Mouse (Mus musculus) intestine, embryonic 14.5 days (tissue): ENCODE results near the gene Tlnrd1. TPM values are rescaled to one million over a fixed set of nuclear protein-coding genes. Genes with fewer than 3 reads are reported as not detected.
"Not testable (repeated sequence)": the region's sequence is repeated elsewhere in the genome, so short reads cannot be mapped to it uniquely, and the experiment has no call there.

Source experiments
- ATAC-seq: fragments of 200-750 bp; cut with Nextera tagmentation; replicated peaks from 2 replicates; pipeline ENCODE4 v1.8.0; 2017; ENCODE audit warnings: low read depth, moderate number of reproducible peaks, moderate TSS enrichment, moderate library complexity; ENCODE audit not compliant: low FRiP score, low TSS enrichment
- DNase-seq: peaks from one replicate; pipeline ENCODE4 v3.0.0-alpha.2; 2018; ENCODE audit warnings: low spot score
- H3K27ac ChIP-seq: fragments of 300-500 bp; sonication (generic); 2 replicates; pipeline ENCODE4 v1.5.1; 2014; ENCODE audit warnings: low read depth, mild to moderate bottlenecking, control low read depth
- H3K27me3 ChIP-seq: fragments of 300-500 bp; sonication (generic); replicated peaks from 2 replicates; pipeline ENCODE4 v1.6.1; 2014; ENCODE audit warnings: low read length, control low read depth; ENCODE audit not compliant: control insufficient read depth, insufficient read depth
- H3K36me3 ChIP-seq: fragments of 300-500 bp; sonication (generic); 2 replicates; pipeline ENCODE4 v1.6.1; 2014; ENCODE audit warnings: low read length, control low read depth; ENCODE audit not compliant: control insufficient read depth, insufficient read depth
- H3K4me1 ChIP-seq: fragments of 300-500 bp; sonication (generic); replicated peaks from 2 replicates; pipeline ENCODE4 v1.6.1; 2014; ENCODE audit warnings: low read length, control low read depth, mixed read lengths; ENCODE audit not compliant: control insufficient read depth, insufficient read depth
- H3K4me2 ChIP-seq: fragments of 300-500 bp; sonication (generic); 2 replicates; pipeline ENCODE4 v1.6.1; 2014; ENCODE audit warnings: low read length
- H3K4me3 ChIP-seq: fragments of 300-500 bp; sonication (generic); 2 replicates; pipeline ENCODE4 v1.5.1; 2014; ENCODE audit warnings: low read depth, low read length, control low read depth, mixed read lengths
- H3K9ac ChIP-seq: fragments of 300-500 bp; sonication (generic); 2 replicates; pipeline ENCODE4 v1.6.1; 2014; ENCODE audit warnings: mild to moderate bottlenecking, low read length
- H3K9me3 ChIP-seq: fragments of 300-500 bp; sonication (generic); 2 replicates; pipeline ENCODE4 v1.6.1; 2016; ENCODE audit warnings: low read length, control low read depth; ENCODE audit not compliant: control insufficient read depth
- WGBS: fragments of 180-500 bp; shearing (Covaris S2); extraction: QIAGEN DNeasy Blood & Tissue Kit; methylation state at CpG from one replicate; pipeline ENCODE4 v1.1.7; 2014; 5-methylcytosine and 5-hydroxymethylcytosine counted together
- polyA plus RNA-seq: library from polyadenylated mRNA; unstranded; fragments of >200 nt; fragmentation: Nextera tagmentation; extraction: Ambion mirVana; gene quantifications from 2 replicates; pipeline ENCODE4 v1.2.1, GENCODE M21; 2014

Gene Tlnrd1
- polyA plus RNA-seq, 1 experiment from 2014 or later: 17.0 TPM

GRCm38 (mm10) chr7:83889946-83890345 lies 5.8 kb upstream of the Tlnrd1 start:
- DNase-seq: not testable (repeated sequence)
- WGBS: 90% methylated on average over 5 of the region's 5 CpGs

GRCm38 (mm10) chr7:83889383-83889782 lies 5.3 kb upstream of the Tlnrd1 start:
- Histone ChIP-seq H3K36me3 (no peaks in the 10 kb centered on the region; the same call in 1 of the 2 replicates), H3K4me2 (no peak overlapping the region), H3K9ac (no peak overlapping the region), H3K4me3 (no peak overlapping the region), H3K27ac (no peak overlapping the region), H3K4me1 (peaks cover 23% of the 10 kb centered on the region), H3K9me3 (no peaks in the 10 kb centered on the region), H3K27me3 (no peaks in the 10 kb centered on the region)
- ATAC-seq: no peak
- no peak for DNase-seq
- 49% methylated on average over 3 of the region's 3 CpGs for WGBS

More at GRCm38 (mm10) chr7:83889946-83890345, 5.8 kb upstream of the Tlnrd1 start:
- not testable (repeated sequence) for H3K36me3 ChIP-seq, H3K4me3 ChIP-seq, H3K4me2 ChIP-seq, H3K9ac ChIP-seq, H3K9me3 ChIP-seq, H3K27ac ChIP-seq, ATAC-seq, H3K27me3 ChIP-seq
- H3K4me1 ChIP-seq: peaks cover 22% of the 10 kb centered on the region

GRCm38 (mm10) chr7:83886366-83887129 lies 2.4 kb upstream of the Tlnrd1 start:
- DNase-seq: no peak
- H3K27me3 ChIP-seq: no peaks in the 10 kb centered on the region
- H3K27ac ChIP-seq: no peak overlapping the region
- peaks cover 17% of the 10 kb centered on the region for H3K4me1 ChIP-seq
- H3K36me3 ChIP-seq: peaks cover 9% of the 10 kb centered on the region; the same call in 1 of the 2 replicates
- no peaks in the 10 kb centered on the region for H3K9me3 ChIP-seq
- H3K9ac ChIP-seq: no peak overlapping the region
- no peak for ATAC-seq
- H3K4me3 ChIP-seq: no peak overlapping the region
- H3K4me2 ChIP-seq: no peak overlapping the region
- WGBS: 96% methylated on average over 6 of the region's 6 CpGs

GRCm38 (mm10) chr7:83885835-83886234 lies 1.7 kb upstream of the Tlnrd1 start:
- no peaks in the 10 kb centered on the region for H3K9me3 ChIP-seq
- DNase-seq (no peak), ATAC-seq (no peak)
- no peak overlapping the region for H3K4me3 ChIP-seq
- H3K9ac ChIP-seq: no peak overlapping the region
- H3K27ac ChIP-seq: 0 out of 2 replicates have a peak overlapping the region, but pooled peaks have one; percentile 43
- H3K4me1 ChIP-seq: peaks cover 24% of the 10 kb centered on the region
- H3K36me3 ChIP-seq: peaks cover 11% of the 10 kb centered on the region
- no peaks in the 10 kb centered on the region for H3K27me3 ChIP-seq
- no peak overlapping the region for H3K4me2 ChIP-seq
- 83% methylated on average over 4 of the region's 4 CpGs for WGBS

- 36% methylated on average over 6 of the region's 6 CpGs for WGBS
- H3K9me3 ChIP-seq: no peaks in the 10 kb centered on the region
- H3K36me3 ChIP-seq: peaks cover 18% of the 10 kb centered on the region
- H3K27me3 ChIP-seq: no peaks in the 10 kb centered on the region
- H3K27ac ChIP-seq: peak overlapping the region; percentile 99
- peak overlapping the region; percentile 65 for H3K4me2 ChIP-seq
- ATAC-seq (peak; percentile 6; the same call in 1 of the 2 replicates), DNase-seq (no peak)
- H3K4me3 ChIP-seq: peak overlapping the region; percentile 84
- peak overlapping the region; percentile 90 for H3K9ac ChIP-seq
- peaks cover 30% of the 10 kb centered on the region for H3K4me1 ChIP-seq
Observed at GRCm38 (mm10) chr7:83884921-83885532, 922 bp upstream of the Tlnrd1 start.

- Histone ChIP-seq H3K4me1 (peaks cover 42% of the 10 kb centered on the region), H3K4me2 (peak overlapping the region; percentile 65), H3K36me3 (peaks cover 20% of the 10 kb centered on the region), H3K9ac (peak overlapping the region; percentile 90), H3K27me3 (no peaks in the 10 kb centered on the region), H3K27ac (peak overlapping the region; percentile 99), H3K9me3 (no peaks in the 10 kb centered on the region), H3K4me3 (peak overlapping the region; percentile 84)
- WGBS: under 1% methylated on average over 75 of the region's 91 CpGs
- DNase-seq (no peak), ATAC-seq (peak; percentile 82)
Observed at GRCm38 (mm10) chr7:83883276-83884020, 657 bp downstream of the Tlnrd1 start.

- Histone ChIP-seq H3K36me3 (peaks cover 26% of the 10 kb centered on the region), H3K4me1 (peaks cover 49% of the 10 kb centered on the region), H3K9ac (peak overlapping the region; percentile 90), H3K27ac (peak overlapping the region; percentile 99), H3K4me2 (peak overlapping the region; percentile 65), H3K27me3 (no peaks in the 10 kb centered on the region), H3K9me3 (no peaks in the 10 kb centered on the region), H3K4me3 (peak overlapping the region; percentile 84)
- ATAC-seq (peak; percentile 11; the same call in 1 of the 2 replicates), DNase-seq (peak; percentile 82)
- WGBS: 15% methylated on average over 56 of the region's 56 CpGs
Observed at GRCm38 (mm10) chr7:83882633-83883275, 1.4 kb downstream of the Tlnrd1 start.

- peak overlapping the region; percentile 65 for H3K4me2 ChIP-seq
- H3K4me1 ChIP-seq: peaks cover 51% of the 10 kb centered on the region
- no peak overlapping the region for H3K27ac ChIP-seq
- no peaks in the 10 kb centered on the region for H3K27me3 ChIP-seq
- no peaks in the 10 kb centered on the region for H3K9me3 ChIP-seq
- H3K9ac ChIP-seq: peak overlapping the region; percentile 90
- WGBS: 87% methylated on average over 35 of the region's 35 CpGs
- ATAC-seq: no peak
- H3K36me3 ChIP-seq: peaks cover 31% of the 10 kb centered on the region
- no peak for DNase-seq
- peak overlapping the region; percentile 84 for H3K4me3 ChIP-seq
Observed at GRCm38 (mm10) chr7:83882150-83882632, 1.9 kb downstream of the Tlnrd1 start.
